Mouse (Mus musculus): ENCODE results near the gene Iqschfp. TPM values are rescaled to one million over a fixed set of nuclear protein-coding genes. Genes with fewer than 3 reads are reported as not detected.

Gene Iqschfp
- polyA plus RNA-seq, 1 experiment from 2014 or later = 6.1 TPM

DNA sequence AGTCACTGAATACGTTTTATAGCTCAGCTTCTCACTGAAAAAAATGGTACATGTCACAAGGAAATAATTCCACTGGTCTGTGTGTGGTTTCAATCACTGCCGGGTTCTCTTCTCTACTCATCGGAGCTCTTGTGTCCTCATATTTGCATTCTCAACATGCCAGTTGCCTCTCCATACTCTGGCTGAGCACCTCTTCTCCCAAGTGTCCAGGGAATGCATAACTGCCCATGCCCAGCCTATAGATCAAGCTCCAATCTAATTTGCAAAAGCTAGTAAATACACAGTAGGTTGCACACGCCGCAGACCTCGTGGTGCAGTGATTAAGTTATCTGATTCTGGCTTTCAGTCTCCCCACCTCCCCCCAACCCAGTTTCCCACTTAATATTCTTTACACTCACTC is 433.5 kb downstream of the Iqschfp start:
- no peaks in the 10 kb centered on the region for H3K4me1 ChIP-seq
- H3K4me3 ChIP-seq = no peak overlapping the region
- H3K27ac ChIP-seq (replicated peaks) = no peak overlapping the region
- no peak for ATAC-seq (ENCODE audit: low FRiP score, low read depth)
- no peak overlapping the region for H3K4me2 ChIP-seq (replicated peaks)
- WGBS = 79% methylated on average over 6 of the region's 6 CpGs
- no peaks in the 10 kb centered on the region for H3K36me3 ChIP-seq
- no peak overlapping the region for H3K9ac ChIP-seq (replicated peaks)
- no peaks in the 10 kb centered on the region for H3K9me3 ChIP-seq
- peaks cover 7% of the 10 kb centered on the region; the same call in 1 of the 2 replicates for H3K27me3 ChIP-seq

DNA sequence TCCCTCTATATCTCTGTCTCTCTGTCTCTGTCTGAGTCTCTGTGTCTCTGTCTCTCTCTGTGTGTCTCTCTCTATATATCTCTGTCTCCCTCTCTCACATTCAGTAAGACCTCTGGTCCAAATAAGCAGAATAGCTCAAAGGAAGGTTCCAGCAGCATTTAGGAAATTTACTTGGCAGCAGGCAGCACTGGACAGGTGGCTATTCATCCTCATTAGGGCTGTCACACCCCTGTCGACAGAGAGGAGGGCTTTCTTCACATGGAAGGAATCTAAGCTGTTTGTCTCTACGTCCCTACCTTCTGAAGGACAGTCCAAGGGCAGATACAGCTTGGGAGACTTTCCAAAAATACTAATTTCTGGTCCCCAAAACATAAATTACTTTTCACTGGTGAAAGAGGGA is 440.5 kb downstream of the Iqschfp start:
- Histone ChIP-seq H3K4me2 (replicated peaks) (no peak overlapping the region), H3K27ac (replicated peaks) (no peak overlapping the region), H3K27me3 (peaks cover 4% of the 10 kb centered on the region; the same call in 1 of the 2 replicates), H3K9me3 (no peaks in the 10 kb centered on the region), H3K4me1 (no peaks in the 10 kb centered on the region), H3K36me3 (no peaks in the 10 kb centered on the region), H3K9ac (replicated peaks) (no peak overlapping the region), H3K4me3 (no peak overlapping the region)
- 68% methylated on average over 2 of the region's 2 CpGs for WGBS
- ATAC-seq (ENCODE audit: low FRiP score, low read depth) = no peak

DNA sequence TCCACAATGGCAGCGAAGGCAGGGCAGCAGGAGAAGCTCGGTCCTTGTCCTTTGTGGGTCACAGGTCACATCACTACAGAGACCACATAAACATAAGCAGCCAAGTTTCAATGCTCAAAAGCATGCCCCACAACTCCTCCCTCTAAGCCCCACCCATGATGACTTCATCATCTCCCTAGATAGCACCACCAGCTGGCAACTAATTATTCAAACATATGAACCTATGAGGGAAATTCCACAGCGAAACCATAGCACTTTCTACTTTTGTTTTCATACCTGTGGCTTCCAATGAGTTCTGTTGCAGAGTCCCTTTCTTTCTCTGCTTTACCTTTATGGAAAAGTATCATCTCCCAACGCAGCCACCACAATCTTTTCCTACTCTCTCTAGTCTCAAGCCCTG is 443.5 kb downstream of the Iqschfp start:
- Histone ChIP-seq H3K36me3 (no peaks in the 10 kb centered on the region), H3K4me3 (no peak overlapping the region), H3K4me1 (no peaks in the 10 kb centered on the region), H3K9ac (replicated peaks) (no peak overlapping the region), H3K9me3 (no peaks in the 10 kb centered on the region), H3K4me2 (replicated peaks) (no peak overlapping the region), H3K27me3 (peaks cover 1% of the 10 kb centered on the region; the same call in 1 of the 2 replicates), H3K27ac (replicated peaks) (no peak overlapping the region)
- ATAC-seq (ENCODE audit: low FRiP score, low read depth) = no peak
- 96% methylated on average over 4 of the region's 4 CpGs for WGBS

DNA sequence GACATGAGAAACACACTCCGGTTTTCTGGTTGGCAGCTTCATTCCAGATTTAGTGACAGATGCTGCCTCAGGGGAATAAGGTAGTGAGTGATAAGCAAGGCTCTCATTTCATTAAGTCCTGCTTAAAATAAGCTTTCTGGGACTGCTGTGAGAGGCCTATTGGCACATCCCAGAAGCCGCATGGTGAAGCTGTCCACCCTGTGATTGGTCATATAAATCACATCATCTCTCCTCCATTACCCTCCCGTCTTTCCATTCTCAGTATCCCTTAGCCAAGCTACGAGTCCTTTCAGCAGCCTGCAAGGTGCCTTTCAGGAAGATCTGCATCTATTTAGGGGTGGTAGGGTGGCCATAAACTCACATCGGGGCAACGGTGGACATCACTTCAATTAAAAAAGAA is 458.6 kb downstream of the Iqschfp start:
- no peaks in the 10 kb centered on the region for H3K36me3 ChIP-seq
- no peaks in the 10 kb centered on the region for H3K27me3 ChIP-seq
- no peak overlapping the region for H3K9ac ChIP-seq (replicated peaks)
- no peak overlapping the region for H3K4me3 ChIP-seq
- H3K4me2 ChIP-seq (replicated peaks) = no peak overlapping the region
- no peaks in the 10 kb centered on the region for H3K9me3 ChIP-seq
- no peaks in the 10 kb centered on the region; the same call in 1 of the 2 replicates for H3K4me1 ChIP-seq
- no peak for ATAC-seq (ENCODE audit: low FRiP score, low read depth)
- 81% methylated on average over 6 of the region's 6 CpGs for WGBS
- no peak overlapping the region for H3K27ac ChIP-seq (replicated peaks)

DNA sequence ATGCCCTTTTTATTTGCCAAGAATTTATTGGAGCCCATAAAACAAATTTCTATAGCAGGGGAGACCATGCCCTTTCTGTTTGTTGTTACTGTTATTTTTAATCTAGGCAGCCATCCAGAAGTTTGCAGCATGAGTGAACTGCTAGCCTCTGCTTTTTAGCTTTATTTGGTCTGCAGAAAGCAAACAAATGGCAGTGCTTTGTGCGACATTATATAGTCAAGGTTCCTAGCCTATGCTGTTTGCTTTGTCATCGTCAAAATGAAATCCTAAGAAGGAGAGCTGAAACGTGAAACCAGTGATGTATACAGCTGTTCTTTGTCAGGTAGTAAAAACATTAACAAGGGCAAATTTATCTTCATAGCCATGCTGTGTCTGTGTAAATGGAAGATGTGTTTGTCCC is 459.4 kb downstream of the Iqschfp start:
- no peak overlapping the region for H3K27ac ChIP-seq (replicated peaks)
- ATAC-seq (ENCODE audit: low FRiP score, low read depth) = no peak
- H3K27me3 ChIP-seq = no peaks in the 10 kb centered on the region
- no peak overlapping the region for H3K4me3 ChIP-seq
- WGBS = 69% methylated on average over 3 of the region's 3 CpGs
- no peaks in the 10 kb centered on the region for H3K36me3 ChIP-seq
- H3K4me1 ChIP-seq = no peaks in the 10 kb centered on the region; the same call in 1 of the 2 replicates
- no peak overlapping the region for H3K9ac ChIP-seq (replicated peaks)
- no peak overlapping the region for H3K4me2 ChIP-seq (replicated peaks)
- H3K9me3 ChIP-seq = no peaks in the 10 kb centered on the region

DNA sequence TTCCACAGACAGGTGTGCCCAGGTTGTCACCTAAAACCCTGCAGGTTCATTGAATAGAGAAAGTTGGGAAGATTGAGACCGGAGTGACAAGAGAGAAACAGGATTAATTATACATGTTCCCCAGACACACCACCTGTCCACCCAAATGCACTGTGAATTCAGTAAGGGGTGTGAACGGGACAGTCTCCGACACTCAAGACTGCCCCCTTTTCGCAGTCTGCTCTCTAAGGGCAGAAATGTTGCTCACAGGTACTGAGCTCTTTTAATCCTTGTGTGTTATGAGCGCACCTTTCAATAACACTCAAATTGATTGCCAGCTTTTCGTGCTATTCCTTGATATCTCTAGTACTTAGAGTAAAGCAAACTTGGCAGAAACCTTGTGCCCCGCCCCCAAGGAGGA is 460.9 kb downstream of the Iqschfp start:
- 90% methylated on average over 7 of the region's 7 CpGs for WGBS
- no peak overlapping the region for H3K4me2 ChIP-seq (replicated peaks)
- ATAC-seq (ENCODE audit: low FRiP score, low read depth) = no peak
- H3K27me3 ChIP-seq = no peaks in the 10 kb centered on the region
- H3K9me3 ChIP-seq = no peaks in the 10 kb centered on the region
- no peak overlapping the region for H3K9ac ChIP-seq (replicated peaks)
- H3K27ac ChIP-seq (replicated peaks) = no peak overlapping the region
- H3K4me3 ChIP-seq = no peak overlapping the region
- H3K4me1 ChIP-seq = no peaks in the 10 kb centered on the region; the same call in 1 of the 2 replicates
- H3K36me3 ChIP-seq = no peaks in the 10 kb centered on the region

DNA sequence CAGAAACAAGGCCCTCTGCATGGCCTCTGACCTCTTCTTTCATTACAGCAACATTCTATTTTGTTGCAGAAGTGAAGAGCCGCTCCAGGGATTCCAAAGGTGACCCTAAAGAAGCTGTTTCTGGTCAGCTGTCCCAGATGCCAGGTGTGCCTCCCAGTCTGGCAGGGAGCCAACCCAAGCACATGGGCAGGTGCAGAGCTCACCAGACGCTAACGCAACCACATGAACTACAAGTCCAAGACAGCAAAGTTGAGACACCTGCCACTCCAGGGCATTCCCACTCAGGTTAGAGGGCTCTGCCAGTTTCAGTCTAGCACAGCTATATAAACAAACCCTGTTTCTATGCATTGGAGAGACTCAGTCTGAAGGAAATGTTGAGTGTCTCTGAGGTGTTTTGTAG is 461.5 kb downstream of the Iqschfp start:
- H3K36me3 ChIP-seq = no peaks in the 10 kb centered on the region
- H3K4me1 ChIP-seq = no peaks in the 10 kb centered on the region; the same call in 1 of the 2 replicates
- H3K4me3 ChIP-seq = no peak overlapping the region
- no peaks in the 10 kb centered on the region for H3K9me3 ChIP-seq
- WGBS = 75% methylated on average over 3 of the region's 3 CpGs
- no peak overlapping the region for H3K27ac ChIP-seq (replicated peaks)
- no peak for ATAC-seq (ENCODE audit: low FRiP score, low read depth)
- H3K4me2 ChIP-seq (replicated peaks) = no peak overlapping the region
- H3K27me3 ChIP-seq = no peaks in the 10 kb centered on the region
- H3K9ac ChIP-seq (replicated peaks) = no peak overlapping the region

DNA sequence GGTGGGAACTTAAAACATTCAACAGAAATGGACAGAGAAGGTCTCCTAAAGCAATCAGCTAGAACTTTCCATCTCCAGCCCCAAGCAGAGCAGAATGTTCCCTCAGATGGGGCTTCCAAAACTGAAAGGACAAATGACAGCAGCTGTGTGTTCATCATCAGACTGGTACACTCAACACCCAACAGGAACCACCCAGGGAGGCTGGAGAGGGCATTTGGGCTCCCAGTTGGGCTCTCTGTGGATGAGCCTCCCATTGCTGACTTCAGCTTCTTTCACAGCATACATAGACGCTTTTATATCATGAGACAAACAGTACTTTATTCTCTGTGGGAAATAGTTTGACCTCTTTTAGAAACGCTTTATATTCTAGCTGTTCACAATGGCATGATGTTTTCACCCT is 464.5 kb downstream of the Iqschfp start:
- ATAC-seq (ENCODE audit: low FRiP score, low read depth) = no peak
- Histone ChIP-seq H3K4me3 (no peak overlapping the region), H3K4me2 (replicated peaks) (no peak overlapping the region), H3K27me3 (no peaks in the 10 kb centered on the region), H3K36me3 (no peaks in the 10 kb centered on the region), H3K4me1 (no peaks in the 10 kb centered on the region), H3K9me3 (no peaks in the 10 kb centered on the region), H3K9ac (replicated peaks) (no peak overlapping the region), H3K27ac (replicated peaks) (no peak overlapping the region)
- 86% methylated on average over 2 of the region's 2 CpGs for WGBS

DNA sequence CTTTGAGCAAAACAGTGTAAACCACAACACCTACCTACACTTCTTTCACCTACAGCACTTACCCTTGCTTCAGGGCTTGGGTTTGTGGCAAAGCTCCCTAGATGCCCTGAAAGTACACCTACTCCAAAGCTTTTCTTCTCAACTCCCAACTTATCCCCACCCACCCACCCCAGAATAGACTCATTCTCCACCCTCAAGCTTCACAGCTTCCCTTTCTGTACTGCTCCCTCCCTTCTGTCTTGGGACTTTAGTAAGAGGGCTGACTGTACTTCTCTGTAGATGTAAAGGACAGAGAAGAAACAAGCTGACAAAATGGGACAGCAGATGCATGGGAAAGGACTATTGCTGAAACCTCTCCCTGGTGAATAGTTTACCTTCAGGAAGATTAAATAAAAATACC is 476.0 kb downstream of the Iqschfp start:
- no peaks in the 10 kb centered on the region for H3K27me3 ChIP-seq
- ATAC-seq (ENCODE audit: low FRiP score, low read depth) = no peak

DNA sequence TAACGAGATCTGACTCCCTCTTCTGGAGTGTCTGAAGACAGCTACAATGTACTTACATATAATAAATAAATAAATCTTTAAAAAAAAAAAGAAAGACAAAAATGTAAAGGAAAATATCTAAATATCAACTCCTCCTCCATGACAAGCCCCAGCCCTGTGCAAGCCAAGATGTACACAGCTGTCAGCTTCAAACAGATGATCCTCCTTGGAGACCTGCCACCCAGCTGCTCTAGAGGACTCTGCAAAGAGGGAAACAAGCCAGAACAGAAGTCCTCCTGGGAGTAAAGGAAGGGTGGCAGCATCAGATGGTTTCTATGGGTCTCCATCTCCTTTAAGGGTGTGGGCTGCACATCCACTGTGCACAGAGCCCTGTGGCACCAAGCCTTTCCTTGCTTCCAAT is 480.9 kb downstream of the Iqschfp start:
- ATAC-seq (ENCODE audit: low FRiP score, low read depth) = no peak
- H3K27ac ChIP-seq (replicated peaks) = no peak overlapping the region
- peaks cover 8% of the 10 kb centered on the region; the same call in 1 of the 2 replicates for H3K4me1 ChIP-seq
- no peaks in the 10 kb centered on the region for H3K9me3 ChIP-seq
- H3K4me3 ChIP-seq = no peak overlapping the region
- no peak overlapping the region for H3K4me2 ChIP-seq (replicated peaks)
- WGBS = 50% methylated on average over 1 of the region's 1 CpGs
- no peaks in the 10 kb centered on the region for H3K36me3 ChIP-seq
- H3K27me3 ChIP-seq = no peaks in the 10 kb centered on the region
- no peak overlapping the region for H3K9ac ChIP-seq (replicated peaks)

More for the DNA sequence above, 476.0 kb downstream of the Iqschfp start:
- Histone ChIP-seq H3K4me2 (replicated peaks) (no peak overlapping the region), H3K27ac (replicated peaks) (no peak overlapping the region), H3K4me1 (no peaks in the 10 kb centered on the region), H3K9ac (replicated peaks) (no peak overlapping the region), H3K9me3 (no peaks in the 10 kb centered on the region), H3K4me3 (no peak overlapping the region), H3K36me3 (no peaks in the 10 kb centered on the region)

DNA sequence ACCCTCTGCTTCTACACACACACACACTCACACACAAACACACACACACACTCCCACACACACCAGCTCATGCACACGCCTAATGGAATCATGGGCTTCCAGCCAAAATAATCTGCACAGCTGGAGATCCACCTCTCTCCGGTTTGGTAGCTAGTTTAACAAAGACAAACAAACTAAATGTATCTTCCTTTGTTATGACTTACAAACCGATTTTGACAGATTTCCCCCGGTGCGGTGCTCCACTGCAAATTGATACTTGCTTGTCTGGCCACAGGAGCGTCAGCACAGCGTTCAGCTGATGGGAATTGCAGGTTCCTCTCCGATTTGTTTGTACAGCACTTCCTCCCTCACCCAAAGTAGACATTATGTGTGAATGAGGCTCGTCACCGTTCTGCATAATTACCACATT is 483.1 kb downstream of the Iqschfp start:
- no peak for ATAC-seq (ENCODE audit: low FRiP score, low read depth)
- Histone ChIP-seq H3K36me3 (no peaks in the 10 kb centered on the region), H3K4me3 (no peak overlapping the region), H3K4me2 (replicated peaks) (no peak overlapping the region), H3K27me3 (no peaks in the 10 kb centered on the region), H3K27ac (replicated peaks) (no peak overlapping the region), H3K9me3 (no peaks in the 10 kb centered on the region), H3K9ac (replicated peaks) (no peak overlapping the region), H3K4me1 (peaks cover 8% of the 10 kb centered on the region; the same call in 1 of the 2 replicates)
- 66% methylated on average over 10 of the region's 10 CpGs for WGBS

DNA sequence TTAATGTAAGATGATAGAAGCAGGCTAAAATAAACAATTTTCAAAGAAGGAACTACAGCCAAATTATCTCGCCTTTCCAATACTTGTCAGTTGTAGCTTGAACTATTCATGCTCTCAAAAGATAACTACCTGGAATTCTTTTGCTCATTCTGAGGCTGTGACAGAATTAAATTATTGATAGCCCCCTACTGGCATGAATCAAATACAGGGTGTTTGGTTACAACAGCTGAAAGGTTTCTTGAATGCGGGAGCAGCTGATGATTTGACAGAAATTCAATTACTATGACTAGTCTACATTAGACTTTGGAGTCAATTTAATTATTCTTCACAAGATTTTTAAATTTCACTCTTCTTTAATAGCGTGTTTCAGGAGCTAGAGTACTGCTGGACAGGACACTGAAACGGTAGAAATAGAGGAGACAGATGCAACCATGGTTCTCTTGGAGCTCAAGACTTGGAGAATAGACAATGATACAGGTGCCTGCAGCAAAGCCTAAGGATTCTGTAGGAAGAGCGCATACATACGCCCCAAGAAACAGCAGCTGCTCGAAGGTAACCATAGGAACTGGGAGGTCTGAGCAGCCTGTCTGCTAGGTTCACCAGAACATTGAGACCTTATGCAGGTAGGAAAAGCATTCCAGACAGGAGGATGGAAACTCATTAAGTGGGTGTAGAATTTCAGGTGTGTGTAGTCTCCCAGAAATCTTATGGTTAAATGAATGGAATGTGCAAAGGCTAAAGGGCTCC is 485.6 kb downstream of the Iqschfp start:
- H3K9me3 ChIP-seq = no peaks in the 10 kb centered on the region
- no peaks in the 10 kb centered on the region for H3K36me3 ChIP-seq
- peaks cover 8% of the 10 kb centered on the region; the same call in 1 of the 2 replicates for H3K4me1 ChIP-seq
- 82% methylated on average over 7 of the region's 7 CpGs for WGBS
- H3K4me2 ChIP-seq (replicated peaks) = no peak overlapping the region
- H3K9ac ChIP-seq (replicated peaks) = no peak overlapping the region
- H3K27me3 ChIP-seq = no peaks in the 10 kb centered on the region
- H3K4me3 ChIP-seq = no peak overlapping the region
- no peak overlapping the region for H3K27ac ChIP-seq (replicated peaks)
- ATAC-seq (ENCODE audit: low FRiP score, low read depth) = no peak

DNA sequence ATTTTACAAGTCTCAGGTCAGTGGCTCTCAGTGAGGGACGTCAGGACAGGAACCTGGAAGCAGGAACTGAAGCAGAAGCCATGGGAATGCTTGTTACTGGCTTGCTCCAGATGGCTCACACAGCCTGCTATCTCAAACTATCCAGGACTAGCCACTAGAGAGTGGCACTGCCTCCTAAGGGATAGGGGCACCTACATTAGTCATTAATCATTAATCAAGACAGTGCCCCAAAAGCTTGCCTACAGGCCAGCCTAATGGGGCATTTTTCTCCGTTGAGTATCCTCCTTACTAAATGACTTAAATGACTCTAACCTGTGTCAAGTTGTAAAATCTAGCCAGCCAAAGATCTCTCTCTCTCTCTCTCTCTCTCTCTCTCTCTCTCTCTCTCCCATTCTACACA is 486.8 kb downstream of the Iqschfp start:
- 86% methylated on average over 2 of the region's 2 CpGs for WGBS
- no peaks in the 10 kb centered on the region for H3K36me3 ChIP-seq
- H3K4me3 ChIP-seq = no peak overlapping the region

More for the DNA sequence above, 486.8 kb downstream of the Iqschfp start:
- no peak for ATAC-seq (ENCODE audit: low FRiP score, low read depth)
- no peak overlapping the region for H3K4me2 ChIP-seq (replicated peaks)
- H3K9me3 ChIP-seq = no peaks in the 10 kb centered on the region
- no peak overlapping the region for H3K9ac ChIP-seq (replicated peaks)
- no peaks in the 10 kb centered on the region for H3K27me3 ChIP-seq
- H3K4me1 ChIP-seq = peaks cover 8% of the 10 kb centered on the region; the same call in 1 of the 2 replicates
- no peak overlapping the region for H3K27ac ChIP-seq (replicated peaks)
